Mouse (Mus musculus): ENCODE results near the gene Ppp1r16b. TPM values are rescaled to one million over a fixed set of nuclear protein-coding genes. Genes with fewer than 3 reads are reported as not detected.
"Not testable (repeated sequence)": the region's sequence is repeated elsewhere in the genome, so short reads cannot be mapped to it uniquely, and the experiment has no call there.

Gene Ppp1r16b
- polyA plus RNA-seq, 1 experiment from 2014 or later, result 23.4 TPM

DNA sequence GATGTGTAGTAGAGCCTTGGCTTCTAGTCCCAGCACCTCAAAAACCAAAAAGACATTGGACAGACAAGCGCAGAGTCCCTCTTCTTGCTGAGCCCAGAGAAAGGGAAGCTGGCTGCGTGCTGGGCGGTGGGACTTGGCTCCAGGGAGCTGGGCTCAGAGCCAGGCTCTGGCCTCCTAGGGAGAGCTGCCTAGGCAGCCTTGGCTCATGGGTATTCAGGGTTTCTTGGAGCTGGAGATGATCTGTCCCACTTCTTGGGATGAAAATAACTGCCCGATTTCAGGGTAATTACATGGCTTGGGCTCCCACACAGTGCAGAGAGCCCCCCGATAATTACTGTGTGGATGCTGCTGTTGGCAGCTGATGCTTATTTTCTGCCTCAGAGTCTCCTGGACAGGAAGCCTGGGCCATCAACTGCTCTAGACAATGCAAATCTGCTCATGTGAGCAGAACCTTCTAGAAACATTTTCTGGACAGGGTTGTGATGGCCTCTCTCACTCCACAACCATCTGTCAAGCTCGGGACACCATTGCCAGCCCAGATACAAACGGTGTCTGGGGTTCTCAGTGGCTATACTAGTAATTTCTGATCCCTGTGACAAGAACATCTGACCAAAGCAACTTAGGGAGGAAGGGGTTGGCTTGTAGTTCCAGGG lies 69.4 kb downstream of the Ppp1r16b start:
- no peak for ATAC-seq (replicated peaks)
- Histone ChIP-seq H3K9ac (no peak overlapping the region), H3K4me2 (no peak overlapping the region), H3K4me3 (no peak overlapping the region), H3K27ac (no peak overlapping the region), H3K4me1 (peaks cover 9% of the 10 kb centered on the region; the same call in 1 of the 2 replicates), H3K27me3 (replicated peaks) (no peaks in the 10 kb centered on the region), H3K9me3 (no peaks in the 10 kb centered on the region), H3K36me3 (replicated peaks) (no peaks in the 10 kb centered on the region)
- 79% methylated on average over 7 of the region's 7 CpGs for WGBS

GRCm38 (mm10) chr2:158735340-158735739 lies 70.1 kb downstream of the Ppp1r16b start:
- H3K4me1 ChIP-seq, result peaks cover 9% of the 10 kb centered on the region; the same call in 1 of the 2 replicates
- H3K4me3 ChIP-seq, result no peak overlapping the region
- H3K36me3 ChIP-seq (replicated peaks), result no peaks in the 10 kb centered on the region
- H3K27ac ChIP-seq, result no peak overlapping the region
- ATAC-seq (replicated peaks), result no peak
- H3K27me3 ChIP-seq (replicated peaks), result no peaks in the 10 kb centered on the region
- no peak overlapping the region for H3K9ac ChIP-seq
- 90% methylated on average over 8 of the region's 8 CpGs for WGBS
- no peaks in the 10 kb centered on the region for H3K9me3 ChIP-seq
- H3K4me2 ChIP-seq, result no peak overlapping the region

- WGBS, result 86% methylated on average over 4 of the region's 4 CpGs
- not testable (repeated sequence) for H3K27ac ChIP-seq; ATAC-seq (replicated peaks); H3K36me3 ChIP-seq (replicated peaks); H3K4me2 ChIP-seq; H3K4me3 ChIP-seq; H3K27me3 ChIP-seq (replicated peaks); H3K9ac ChIP-seq; H3K9me3 ChIP-seq
- peaks cover 11% of the 10 kb centered on the region for H3K4me1 ChIP-seq
These were observed 71.0 kb downstream of the Ppp1r16b start for GRCm38 (mm10) chr2:158736247-158736646.

DNA sequence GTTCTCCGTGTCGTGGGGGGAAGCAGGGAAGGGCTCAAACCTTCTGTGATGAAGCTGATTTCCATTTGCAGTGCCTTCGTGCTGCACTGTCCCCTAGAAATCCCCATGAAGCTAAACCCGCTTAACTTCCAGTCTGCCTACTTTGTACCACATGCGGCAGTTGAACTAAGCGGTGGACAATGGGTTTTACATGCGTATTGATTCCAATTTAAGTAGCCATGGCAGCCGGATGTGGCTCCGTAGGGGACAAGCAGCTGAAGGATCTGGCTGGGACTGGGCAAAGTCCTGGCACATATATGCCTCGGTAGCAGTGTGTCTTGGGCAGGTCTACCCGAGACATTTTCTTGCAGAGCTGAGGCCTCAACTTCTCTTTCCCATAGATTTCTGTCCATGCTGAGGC lies 73.4 kb downstream of the Ppp1r16b start:
- Histone ChIP-seq H3K27ac (peak overlapping the region; percentile 3; the same call in 1 of the 2 replicates), H3K9ac (no peak overlapping the region), H3K4me3 (no peak overlapping the region), H3K36me3 (replicated peaks) (no peaks in the 10 kb centered on the region; the same call in 1 of the 2 replicates), H3K4me1 (peaks cover 13% of the 10 kb centered on the region), H3K9me3 (no peaks in the 10 kb centered on the region), H3K27me3 (replicated peaks) (no peaks in the 10 kb centered on the region), H3K4me2 (no peak overlapping the region)
- WGBS, result 30% methylated on average over 11 of the region's 11 CpGs
- ATAC-seq (replicated peaks), result peak; percentile 50

GRCm38 (mm10) chr2:158739113-158739512 lies 73.9 kb downstream of the Ppp1r16b start:
- H3K9me3 ChIP-seq, result no peaks in the 10 kb centered on the region
- H3K9ac ChIP-seq, result no peak overlapping the region
- H3K27me3 ChIP-seq (replicated peaks), result no peaks in the 10 kb centered on the region
- 78% methylated on average over 3 of the region's 3 CpGs for WGBS
- H3K36me3 ChIP-seq (replicated peaks), result no peaks in the 10 kb centered on the region; the same call in 1 of the 2 replicates
- H3K4me1 ChIP-seq, result peaks cover 13% of the 10 kb centered on the region
- no peak overlapping the region for H3K27ac ChIP-seq
- H3K4me3 ChIP-seq, result no peak overlapping the region
- peak; percentile 40; the same call in 1 of the 2 replicates for ATAC-seq (replicated peaks)
- no peak overlapping the region for H3K4me2 ChIP-seq

DNA sequence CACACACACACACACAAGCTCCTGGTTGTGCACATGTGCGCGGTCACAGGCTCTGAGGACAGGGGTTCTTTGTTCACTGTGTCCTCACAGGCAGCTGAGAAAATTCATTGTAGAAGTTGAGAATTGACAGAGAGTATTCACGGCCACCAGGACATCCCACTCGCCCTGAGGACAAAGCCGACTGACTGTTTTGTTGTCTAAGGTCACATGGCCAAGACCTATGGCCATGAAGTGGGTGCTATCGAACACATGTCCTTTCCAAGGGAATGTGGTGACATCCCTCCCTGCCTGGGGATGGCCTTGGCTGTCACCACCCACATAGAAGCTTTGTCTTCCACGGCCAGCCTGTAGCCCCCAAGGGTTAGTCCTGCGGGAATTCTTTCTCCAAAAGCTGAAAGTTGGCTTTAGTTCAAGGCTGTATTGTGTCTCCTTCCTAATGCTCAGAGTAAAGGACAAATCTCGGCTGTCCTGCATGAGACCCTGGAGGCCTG lies 75.9 kb downstream of the Ppp1r16b start:
- Histone ChIP-seq H3K4me1 (peaks cover 13% of the 10 kb centered on the region), H3K4me3 (no peak overlapping the region), H3K9ac (no peak overlapping the region), H3K9me3 (no peaks in the 10 kb centered on the region), H3K27me3 (replicated peaks) (no peaks in the 10 kb centered on the region), H3K4me2 (no peak overlapping the region), H3K36me3 (replicated peaks) (no peaks in the 10 kb centered on the region; the same call in 1 of the 2 replicates), H3K27ac (no peak overlapping the region)
- 34% methylated on average over 9 of the region's 9 CpGs for WGBS
- ATAC-seq (replicated peaks), result no peak

GRCm38 (mm10) chr2:158742431-158742830 lies 77.2 kb downstream of the Ppp1r16b start:
- H3K4me3 ChIP-seq, result no peak overlapping the region
- H3K27me3 ChIP-seq (replicated peaks), result no peaks in the 10 kb centered on the region
- H3K36me3 ChIP-seq (replicated peaks), result no peaks in the 10 kb centered on the region; the same call in 1 of the 2 replicates
- no peaks in the 10 kb centered on the region for H3K9me3 ChIP-seq
- no peak overlapping the region for H3K27ac ChIP-seq
- H3K4me2 ChIP-seq, result no peak overlapping the region
- H3K4me1 ChIP-seq, result peaks cover 13% of the 10 kb centered on the region
- WGBS, result 83% methylated on average over 5 of the region's 5 CpGs
- ATAC-seq (replicated peaks), result no peak
- no peak overlapping the region for H3K9ac ChIP-seq

DNA sequence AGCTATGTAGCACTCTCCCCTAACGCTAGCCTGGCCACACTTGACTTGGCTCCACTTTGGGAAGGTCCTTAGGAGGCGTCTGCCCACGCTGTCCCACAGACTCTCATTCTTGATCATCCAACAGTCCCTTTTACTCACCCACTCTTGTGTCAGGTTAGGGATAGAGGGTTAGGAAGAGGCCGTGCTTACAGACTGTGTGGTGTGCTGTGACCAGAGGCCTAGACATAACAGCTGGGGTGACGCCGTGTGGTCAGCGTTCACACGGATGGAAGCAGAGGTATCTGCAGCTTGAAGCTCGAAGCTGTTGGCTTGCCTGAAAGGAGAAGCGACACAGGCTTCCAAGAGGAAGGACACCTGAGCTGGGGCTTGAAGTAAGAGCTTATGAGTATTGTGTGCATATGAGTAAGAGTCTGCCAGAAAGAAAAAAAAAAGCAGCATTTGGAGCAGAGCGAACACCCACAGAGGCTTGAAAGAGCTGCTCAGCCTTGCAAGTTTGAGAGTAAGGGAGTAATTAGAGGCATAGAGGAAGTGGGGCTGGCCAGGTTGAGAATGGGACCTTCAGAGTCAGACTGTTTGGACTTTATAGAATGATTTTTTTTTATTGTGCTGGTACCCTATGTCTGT lies 78.4 kb downstream of the Ppp1r16b start:
- no peak overlapping the region for H3K4me3 ChIP-seq
- H3K36me3 ChIP-seq (replicated peaks), result no peaks in the 10 kb centered on the region; the same call in 1 of the 2 replicates
- H3K4me2 ChIP-seq, result no peak overlapping the region
- ATAC-seq (replicated peaks), result no peak
- peaks cover 9% of the 10 kb centered on the region for H3K4me1 ChIP-seq
- H3K9ac ChIP-seq, result no peak overlapping the region
- no peaks in the 10 kb centered on the region for H3K27me3 ChIP-seq (replicated peaks)
- H3K9me3 ChIP-seq, result no peaks in the 10 kb centered on the region
- WGBS, result 93% methylated on average over 11 of the region's 11 CpGs
- no peak overlapping the region for H3K27ac ChIP-seq

- H3K27ac ChIP-seq, result no peak overlapping the region
- H3K36me3 ChIP-seq (replicated peaks), result no peaks in the 10 kb centered on the region; the same call in 1 of the 2 replicates
- H3K9ac ChIP-seq, result no peak overlapping the region
- no peaks in the 10 kb centered on the region for H3K27me3 ChIP-seq (replicated peaks)
- H3K4me2 ChIP-seq, result no peak overlapping the region
- WGBS, result 17% methylated on average over 2 of the region's 2 CpGs
- H3K9me3 ChIP-seq, result no peaks in the 10 kb centered on the region
- peak; percentile 27; the same call in 1 of the 2 replicates for ATAC-seq (replicated peaks)
- peaks cover 4% of the 10 kb centered on the region; the same call in 1 of the 2 replicates for H3K4me1 ChIP-seq
- no peak overlapping the region for H3K4me3 ChIP-seq
These were observed 79.9 kb downstream of the Ppp1r16b start for GRCm38 (mm10) chr2:158745049-158745482.

GRCm38 (mm10) chr2:158746164-158746563 lies 81.0 kb downstream of the Ppp1r16b start:
- Histone ChIP-seq H3K4me1 (peaks cover 2% of the 10 kb centered on the region; the same call in 1 of the 2 replicates), H3K27ac (no peak overlapping the region), H3K9me3 (no peaks in the 10 kb centered on the region), H3K4me2 (no peak overlapping the region), H3K9ac (no peak overlapping the region), H3K27me3 (replicated peaks) (no peaks in the 10 kb centered on the region), H3K4me3 (no peak overlapping the region), H3K36me3 (replicated peaks) (no peaks in the 10 kb centered on the region; the same call in 1 of the 2 replicates)
- WGBS, result 75% methylated on average over 11 of the region's 11 CpGs
- no peak for ATAC-seq (replicated peaks)

DNA sequence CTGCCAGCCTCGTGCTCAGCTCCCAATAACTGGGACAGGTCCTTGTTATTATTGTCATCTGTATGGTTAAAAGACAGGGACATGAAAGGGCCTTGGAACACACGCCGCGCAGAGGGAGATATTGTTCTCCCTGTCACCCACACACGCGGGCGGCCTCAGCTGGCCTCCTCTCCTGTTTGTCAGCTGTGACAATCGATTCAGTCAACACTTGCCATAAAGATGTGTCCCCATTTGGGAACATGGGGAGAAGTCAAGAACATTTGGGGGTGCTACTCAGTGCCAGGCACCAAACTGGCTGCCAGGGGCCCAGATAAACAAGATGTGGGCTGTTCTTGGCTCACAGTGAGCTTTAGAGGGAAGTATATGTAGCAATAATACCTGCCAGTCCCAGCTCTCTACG lies 84.2 kb downstream of the Ppp1r16b start:
- Histone ChIP-seq H3K4me1 (no peaks in the 10 kb centered on the region), H3K36me3 (replicated peaks) (no peaks in the 10 kb centered on the region; the same call in 1 of the 2 replicates), H3K4me2 (no peak overlapping the region), H3K9me3 (no peaks in the 10 kb centered on the region), H3K27me3 (replicated peaks) (no peaks in the 10 kb centered on the region), H3K4me3 (no peak overlapping the region), H3K27ac (no peak overlapping the region), H3K9ac (no peak overlapping the region)
- WGBS, result 87% methylated on average over 9 of the region's 9 CpGs
- ATAC-seq (replicated peaks), result no peak

DNA sequence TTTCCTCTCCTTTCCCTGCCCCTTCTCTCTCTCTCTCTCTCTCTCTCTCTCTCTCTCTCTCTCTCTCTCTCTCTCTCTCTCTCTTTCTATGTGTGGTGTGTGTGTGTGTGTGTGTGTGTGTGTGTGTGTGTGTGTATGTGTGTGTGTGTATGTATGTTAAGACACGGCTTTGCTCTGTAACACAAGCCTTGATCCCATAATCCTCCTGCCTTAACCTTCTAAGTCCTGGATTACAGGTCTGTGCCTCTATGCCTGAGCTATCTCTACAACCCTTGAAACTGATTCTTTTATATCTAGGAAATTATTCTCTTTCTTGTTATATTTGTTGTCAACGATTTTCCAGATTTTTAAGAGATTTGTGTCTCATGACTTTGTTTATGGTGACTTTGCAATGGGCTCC lies 95.0 kb downstream of the Ppp1r16b start:
- no peak overlapping the region for H3K9ac ChIP-seq
- H3K9me3 ChIP-seq, result no peaks in the 10 kb centered on the region
- no peak for ATAC-seq (replicated peaks)
- no peaks in the 10 kb centered on the region for H3K27me3 ChIP-seq (replicated peaks)
- H3K4me1 ChIP-seq, result no peaks in the 10 kb centered on the region
- H3K36me3 ChIP-seq (replicated peaks), result no peaks in the 10 kb centered on the region
- H3K27ac ChIP-seq, result no peak overlapping the region
- 88% methylated on average over 2 of the region's 2 CpGs for WGBS
- H3K4me2 ChIP-seq, result no peak overlapping the region
- H3K4me3 ChIP-seq, result no peak overlapping the region

All from midbrain, embryonic 15.5 days (tissue).